16 mouse cellular contexts compared by ENCODE assay signal in genomic region chr12:98721030-98721429, GRCm38 (mm10). TPM values are rescaled to one million over a fixed set of nuclear protein-coding genes. Genes with fewer than 3 reads are reported as not detected.
DNase-seq lines count a peak whose midpoint lies in the region; ATAC-seq and TF ChIP-seq lines count a peak whose summit lies in the region.
"Had no signal": no experiment of that assay in that cellular context is flagged by ENCODE, and none has a peak within 500 bp of the region (broad histone marks: within the 10 kb centered on the region; RNA-seq: fewer than 3 reads in every experiment).

No protein-coding gene starts in this region.

- H3K27ac ChIP-seq in forebrain, embryonic 14.5 days (ENCODE audit: low read depth, low read length) = peak overlapping the region; percentile 86
- no peak overlapping the region for H3K27ac ChIP-seq in forebrain, embryonic 11.5 days (ENCODE audit: low read depth, low read length)
- 0 out of 2 replicates have a peak overlapping the region, but pooled peaks have one; percentile 9 for H3K27ac ChIP-seq in hindbrain, embryonic 14.5 days
- no peak overlapping the region for H3K27ac ChIP-seq in hindbrain, embryonic 12.5 days
- H3K27ac ChIP-seq in neural tube, embryonic 12.5 days = no peak overlapping the region
- no peak overlapping the region for H3K27ac ChIP-seq in thymus, adult 2 months (ENCODE audit: control insufficient read depth, insufficient read depth, low read length)
- H3K27ac ChIP-seq: hindbrain, embryonic 15.5 days; limb, embryonic 15.5 days had no signal

- H3K36me3 ChIP-seq in forebrain, embryonic 14.5 days (ENCODE audit: control insufficient read depth, insufficient read depth, low read length) = no peaks in the 10 kb centered on the region
- H3K36me3 ChIP-seq in forebrain, embryonic 11.5 days (ENCODE audit: control insufficient read depth, insufficient read depth, low read length) = no peaks in the 10 kb centered on the region
- no peaks in the 10 kb centered on the region for H3K36me3 ChIP-seq in hindbrain, embryonic 14.5 days (replicated peaks; ENCODE audit: control insufficient read depth, insufficient read depth)
- no peaks in the 10 kb centered on the region for H3K36me3 ChIP-seq in hindbrain, embryonic 12.5 days
- H3K36me3 ChIP-seq in neural tube, embryonic 12.5 days = 0 out of 2 replicates have a peak, but pooled peaks cover 4% of the 10 kb centered on the region
- H3K36me3 ChIP-seq in thymus, adult 2 months (ENCODE audit: control insufficient read depth, insufficient read depth, low read length) = no peaks in the 10 kb centered on the region
- H3K36me3 ChIP-seq: hindbrain, embryonic 15.5 days; limb, embryonic 15.5 days had no signal

- H3K4me2 ChIP-seq in forebrain, embryonic 14.5 days (ENCODE audit: low read length) = 0 out of 2 replicates have a peak overlapping the region, but pooled peaks have one; percentile 14
- no peak overlapping the region for H3K4me2 ChIP-seq in forebrain, embryonic 11.5 days (ENCODE audit: low read depth, low read length, severe bottlenecking)
- H3K4me2 ChIP-seq in hindbrain, embryonic 14.5 days (replicated peaks) = no peak overlapping the region
- H3K4me2 ChIP-seq in hindbrain, embryonic 12.5 days (replicated peaks) = no peak overlapping the region
- H3K4me2 ChIP-seq in neural tube, embryonic 12.5 days (replicated peaks) = no peak overlapping the region
- H3K4me2 ChIP-seq: hindbrain, embryonic 15.5 days; limb, embryonic 15.5 days had no signal

- H3K9ac ChIP-seq in forebrain, embryonic 14.5 days (ENCODE audit: low read length) = no peak overlapping the region
- no peak overlapping the region for H3K9ac ChIP-seq in forebrain, embryonic 11.5 days (ENCODE audit: low read length)
- no peak overlapping the region for H3K9ac ChIP-seq in hindbrain, embryonic 14.5 days
- H3K9ac ChIP-seq in hindbrain, embryonic 12.5 days = no peak overlapping the region
- no peak overlapping the region for H3K9ac ChIP-seq in neural tube, embryonic 12.5 days
- H3K9ac ChIP-seq: hindbrain, embryonic 15.5 days; limb, embryonic 15.5 days had no signal

- peak; percentile 83 for ATAC-seq in forebrain, embryonic 14.5 days
- no peak for ATAC-seq in forebrain, embryonic 11.5 days (replicated peaks; ENCODE audit: low FRiP score)
- no peak for ATAC-seq in hindbrain, embryonic 14.5 days (ENCODE audit: low FRiP score)
- ATAC-seq in hindbrain, embryonic 12.5 days (ENCODE audit: low FRiP score) = no peak
- ATAC-seq in neural tube, embryonic 12.5 days (ENCODE audit: low FRiP score, low read depth) = 0 out of 2 replicates have a peak, but pooled peaks have one; percentile 53

- no peak for TF ChIP-seq CTCF in thymus, adult 2 months (IDR thresholded peaks at IDR 0.05; ENCODE audit: borderline replicate concordance, control insufficient read depth, extremely low read depth, insufficient read depth, low read length, poor library complexity)

- 52% methylated on average over 3 of the region's 3 CpGs for WGBS in forebrain, embryonic 14.5 days
- WGBS in forebrain, embryonic 11.5 days = 77% methylated on average over 3 of the region's 3 CpGs
- WGBS in hindbrain, embryonic 14.5 days = 63% methylated on average over 3 of the region's 3 CpGs
- WGBS in hindbrain, embryonic 12.5 days = 77% methylated on average over 3 of the region's 3 CpGs
- 57% methylated on average over 3 of the region's 3 CpGs for WGBS in neural tube, embryonic 12.5 days
- whole genome bisulfite sequencing in thymus, adult 2 months = 93% methylated on average over 3 of the region's 3 CpGs

- H3K9me3 ChIP-seq in forebrain, embryonic 14.5 days (replicated peaks; ENCODE audit: control insufficient read depth, low read length) = no peaks in the 10 kb centered on the region
- H3K9me3 ChIP-seq in forebrain, embryonic 11.5 days (ENCODE audit: control insufficient read depth, low read length) = no peaks in the 10 kb centered on the region
- H3K9me3 ChIP-seq in hindbrain, embryonic 14.5 days (ENCODE audit: control insufficient read depth, low read length) = no peaks in the 10 kb centered on the region
- H3K9me3 ChIP-seq in hindbrain, embryonic 12.5 days (replicated peaks) = no peaks in the 10 kb centered on the region
- no peaks in the 10 kb centered on the region for H3K9me3 ChIP-seq in neural tube, embryonic 12.5 days
- H3K9me3 ChIP-seq: hindbrain, embryonic 15.5 days; limb, embryonic 15.5 days had no signal

- H3K4me1 ChIP-seq in forebrain, embryonic 14.5 days (ENCODE audit: control insufficient read depth, insufficient read depth, low read length) = peaks cover 10% of the 10 kb centered on the region; the same call in 1 of the 2 replicates
- no peaks in the 10 kb centered on the region for H3K4me1 ChIP-seq in forebrain, embryonic 11.5 days (replicated peaks; ENCODE audit: control insufficient read depth, insufficient read depth, low read length)
- peaks cover 14% of the 10 kb centered on the region for H3K4me1 ChIP-seq in hindbrain, embryonic 14.5 days (replicated peaks; ENCODE audit: control insufficient read depth, insufficient read depth, low read length)
- peaks cover 3% of the 10 kb centered on the region; the same call in 1 of the 2 replicates for H3K4me1 ChIP-seq in hindbrain, embryonic 12.5 days
- peaks cover 4% of the 10 kb centered on the region; the same call in 1 of the 2 replicates for H3K4me1 ChIP-seq in neural tube, embryonic 12.5 days
- no peaks in the 10 kb centered on the region for H3K4me1 ChIP-seq in thymus, adult 2 months (replicated peaks; ENCODE audit: control insufficient read depth, insufficient read depth, low read length)
- H3K4me1 ChIP-seq: limb, embryonic 15.5 days had no signal

- no peaks in the 10 kb centered on the region for H3K27me3 ChIP-seq in forebrain, embryonic 14.5 days (replicated peaks; ENCODE audit: control insufficient read depth, insufficient read depth, low read length)
- H3K27me3 ChIP-seq in forebrain, embryonic 11.5 days (ENCODE audit: control insufficient read depth, insufficient read depth, low read length) = no peaks in the 10 kb centered on the region
- no peaks in the 10 kb centered on the region for H3K27me3 ChIP-seq in hindbrain, embryonic 14.5 days (ENCODE audit: control insufficient read depth, insufficient read depth, low read length)
- H3K27me3 ChIP-seq in hindbrain, embryonic 12.5 days = no peaks in the 10 kb centered on the region
- H3K27me3 ChIP-seq in neural tube, embryonic 12.5 days (replicated peaks) = no peaks in the 10 kb centered on the region
- H3K27me3 ChIP-seq in thymus, adult 2 months (ENCODE audit: control insufficient read depth, insufficient read depth, low read length) = no peaks in the 10 kb centered on the region
- H3K27me3 ChIP-seq: hindbrain, embryonic 15.5 days; limb, embryonic 15.5 days had no signal

- no peak overlapping the region for H3K4me3 ChIP-seq in forebrain, embryonic 14.5 days (ENCODE audit: low read depth, low read length)
- no peak overlapping the region for H3K4me3 ChIP-seq in forebrain, embryonic 11.5 days (ENCODE audit: low read depth, low read length)
- H3K4me3 ChIP-seq in hindbrain, embryonic 14.5 days (replicated peaks; ENCODE audit: low read length) = no peak overlapping the region
- no peak overlapping the region for H3K4me3 ChIP-seq in hindbrain, embryonic 12.5 days
- no peak overlapping the region for H3K4me3 ChIP-seq in neural tube, embryonic 12.5 days
- no peak overlapping the region for H3K4me3 ChIP-seq in thymus, adult 2 months (ENCODE audit: control insufficient read depth, insufficient read depth, low read length)
- H3K4me3 ChIP-seq: hindbrain, embryonic 15.5 days; limb, embryonic 15.5 days had no signal

- no peak for TF ChIP-seq POLR2A in thymus, adult 2 months (IDR thresholded peaks at IDR 0.05; ENCODE audit: control insufficient read depth, extremely low read depth, insufficient read depth, low read length, poor library complexity)

- DNase-seq in forebrain, embryonic 14.5 days (ENCODE audit: low spot score) = peak; percentile 51
- DNase-seq in forebrain, embryonic 11.5 days (ENCODE audit: low spot score) = no peak
- no peak for DNase-seq in hindbrain, embryonic 14.5 days (ENCODE audit: low spot score)
- no peak for DNase-seq in neural tube, embryonic 10.5 days (ENCODE audit: extremely low spot score, low spot score)
- no peak for DNase-seq in thymus, adult 2 months
- DNase-seq in frontal cortex, adult 2 months (ENCODE audit: extremely low spot score in 1 of 2, low spot score in 1 of 2) = no peak
- DNase-seq: adrenal gland, postnatal 10 days; B cell, adult 2 months; kidney, adult 11 months; kidney, postnatal 10 days; layer of hippocampus, adult 9-11 months; lung, postnatal 14 days had no signal

RNA-seq across cellular contexts. Expression of gene Ptpn21, which starts 16.2 kb away (rescaled TPM):
- polyA plus RNA-seq in forebrain, embryonic 14.5 days (2014; fragmentation: Nextera tagmentation; extraction: Ambion mirVana) = 3.2 and 4.8 TPM in 2 replicates
- polyA plus RNA-seq in forebrain, embryonic 11.5 days (2014; fragmentation: Nextera tagmentation; extraction: Ambion mirVana) = 12.0 and 12.8 TPM in 2 replicates
- 2.9 and 4.9 TPM in 2 replicates for polyA plus RNA-seq in hindbrain, embryonic 14.5 days (2014; fragmentation: Nextera tagmentation; extraction: Ambion mirVana)
- polyA plus RNA-seq in hindbrain, embryonic 12.5 days (2016; fragmentation: Nextera tagmentation; extraction: Ambion mirVana) = 7.2 and 7.4 TPM in 2 replicates
- 7.3 TPM in 2 replicates for polyA plus RNA-seq in neural tube, embryonic 12.5 days (2016; fragmentation: Nextera tagmentation; extraction: Ambion mirVana)
- polyA plus RNA-seq in thymus, adult 2 months (2012; rRNA removed) = 5.6 and 7.9 TPM in 2 replicates
- polyA plus RNA-seq in frontal cortex, adult 2 months (2012; rRNA removed) = 8.3 and 8.8 TPM in 2 replicates

RNA-seq across cellular contexts. Expression of gene Zc3h14, which starts 25.7 kb away (rescaled TPM):
- 126 and 131 TPM in 2 replicates for polyA plus RNA-seq in forebrain, embryonic 14.5 days (2014; fragmentation: Nextera tagmentation; extraction: Ambion mirVana)
- 176 and 179 TPM in 2 replicates for polyA plus RNA-seq in forebrain, embryonic 11.5 days (2014; fragmentation: Nextera tagmentation; extraction: Ambion mirVana)
- 120 and 123 TPM in 2 replicates for polyA plus RNA-seq in hindbrain, embryonic 14.5 days (2014; fragmentation: Nextera tagmentation; extraction: Ambion mirVana)
- polyA plus RNA-seq in hindbrain, embryonic 12.5 days (2016; fragmentation: Nextera tagmentation; extraction: Ambion mirVana) = 151 and 159 TPM in 2 replicates
- polyA plus RNA-seq in neural tube, embryonic 12.5 days (2016; fragmentation: Nextera tagmentation; extraction: Ambion mirVana) = 139 and 146 TPM in 2 replicates
- 85.0 and 89.8 TPM in 2 replicates for polyA plus RNA-seq in thymus, adult 2 months (2012; rRNA removed)
- polyA plus RNA-seq in frontal cortex, adult 2 months (2012; rRNA removed) = 104 and 118 TPM in 2 replicates

Comparison
In these comparisons a context has a peak if more than half of its experiments do, and no peak if none do; other contexts are left out.
1. ATAC-seq: peak in forebrain, embryonic 14.5 days (single experiment) and neural tube, embryonic 12.5 days (single experiment); none in forebrain, embryonic 11.5 days (single experiment), hindbrain, embryonic 14.5 days (single experiment) and hindbrain, embryonic 12.5 days (single experiment).
2. H3K27ac ChIP-seq: peak in forebrain, embryonic 14.5 days (single experiment) and hindbrain, embryonic 14.5 days (single experiment); none in forebrain, embryonic 11.5 days (single experiment), hindbrain, embryonic 12.5 days (single experiment), neural tube, embryonic 12.5 days (single experiment) and thymus, adult 2 months (single experiment).